Mouse (Mus musculus): ENCODE measurements around the gene 0610040J01Rik.

GRCm38 (mm10) chr5:63897820-63898110 is 85.6 kb downstream of the 0610040J01Rik start:
- TF ChIP-seq CTCF (IDR thresholded peaks at IDR 0.05; ENCODE audit: extremely low read depth, insufficient read depth, insufficient read length, insufficient replicate concordance) (no peak), POLR2A (IDR thresholded peaks at IDR 0.05; ENCODE audit: low read depth, low read length) (no peak)

Data from spleen, adult 2 months (tissue).